Mouse (Mus musculus) cerebellum, postnatal 14 days (tissue): Measurements from ENCODE around the gene Gtpbp3.

Source experiments
- DNase-seq, 2 experiments: peaks; one replicate each; pipeline ENCODE4 v3.0.0; 2021; ENCODE audit warnings: mixed read lengths in 2 of 2

Gene Gtpbp3

DNA sequence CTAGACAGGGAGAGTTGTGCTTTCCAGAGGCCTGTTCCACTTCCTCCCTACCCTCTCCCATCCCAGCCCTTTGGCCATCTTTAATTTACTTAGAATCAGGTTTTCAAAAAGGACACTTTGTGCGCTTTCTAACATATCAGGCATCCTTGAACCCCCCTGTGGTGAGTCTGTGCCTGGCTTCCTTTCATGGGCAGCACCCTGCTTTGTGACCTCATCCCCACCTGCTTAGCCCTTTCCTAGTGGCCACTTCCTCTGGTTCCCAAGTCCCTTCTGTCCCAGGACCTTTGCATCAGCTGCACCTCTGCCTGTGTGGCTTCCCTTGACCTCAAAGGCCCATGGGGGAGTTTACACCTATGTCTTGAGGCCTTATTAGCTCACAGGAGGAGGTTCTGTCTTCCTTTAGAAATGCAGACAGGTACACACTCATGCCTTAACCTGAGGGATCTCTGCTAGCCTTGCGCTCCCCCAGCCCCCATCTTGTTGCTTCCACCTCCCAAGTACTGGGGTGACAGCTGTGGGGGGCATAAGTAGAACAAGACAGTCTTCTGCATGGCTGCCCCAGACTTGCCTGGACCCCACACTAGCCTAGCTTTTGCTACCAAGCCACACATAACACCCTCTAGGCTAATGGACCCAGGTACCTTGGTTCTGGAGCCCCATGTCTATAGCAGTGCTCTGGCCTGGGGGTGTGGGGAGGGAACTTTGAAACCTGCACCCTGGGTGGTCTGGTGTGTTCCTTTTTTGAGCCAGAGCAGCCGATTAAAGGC lies 17.6 kb upstream of the Gtpbp3 start:
- DNase-seq, result peak in 1 of 2 experiments; percentile 30

DNA sequence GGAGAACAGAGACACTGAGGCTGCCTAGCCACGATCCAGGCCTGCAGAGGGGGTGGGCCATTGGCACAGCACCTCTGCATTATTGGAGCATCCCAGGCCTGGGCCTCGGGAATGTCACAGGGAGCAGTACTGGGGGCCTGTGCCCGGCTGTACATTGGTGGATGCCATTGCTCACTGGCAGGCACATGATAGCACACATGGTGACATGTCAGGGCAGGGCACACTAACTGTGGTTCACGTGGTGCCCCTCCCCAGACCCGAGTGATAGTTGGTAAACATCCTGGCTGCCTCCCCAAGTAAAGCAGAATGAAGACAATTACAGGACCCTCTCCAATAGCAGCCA lies 17.0 kb upstream of the Gtpbp3 start:
- DNase-seq, result no peak

DNA sequence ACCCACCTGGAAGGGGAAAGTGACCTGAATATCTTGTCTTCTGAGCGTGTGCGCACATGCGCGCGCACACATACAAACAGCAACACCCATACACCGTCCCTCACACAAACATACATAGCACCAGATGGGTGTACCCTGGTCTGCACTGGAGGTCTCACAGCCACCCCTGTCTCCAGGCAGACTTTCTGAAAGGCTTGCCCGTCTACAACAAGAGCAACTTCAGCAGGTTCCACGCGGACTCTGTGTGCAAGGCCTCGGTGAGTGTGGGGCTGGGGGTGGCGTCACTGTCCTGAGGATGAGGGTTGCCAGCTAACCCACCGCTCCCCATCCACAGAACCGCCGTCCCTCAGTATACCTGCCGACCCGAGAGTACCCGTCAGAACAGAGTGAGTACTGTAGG lies 16.0 kb upstream of the Gtpbp3 start:
- DNase-seq, result no peak

DNA sequence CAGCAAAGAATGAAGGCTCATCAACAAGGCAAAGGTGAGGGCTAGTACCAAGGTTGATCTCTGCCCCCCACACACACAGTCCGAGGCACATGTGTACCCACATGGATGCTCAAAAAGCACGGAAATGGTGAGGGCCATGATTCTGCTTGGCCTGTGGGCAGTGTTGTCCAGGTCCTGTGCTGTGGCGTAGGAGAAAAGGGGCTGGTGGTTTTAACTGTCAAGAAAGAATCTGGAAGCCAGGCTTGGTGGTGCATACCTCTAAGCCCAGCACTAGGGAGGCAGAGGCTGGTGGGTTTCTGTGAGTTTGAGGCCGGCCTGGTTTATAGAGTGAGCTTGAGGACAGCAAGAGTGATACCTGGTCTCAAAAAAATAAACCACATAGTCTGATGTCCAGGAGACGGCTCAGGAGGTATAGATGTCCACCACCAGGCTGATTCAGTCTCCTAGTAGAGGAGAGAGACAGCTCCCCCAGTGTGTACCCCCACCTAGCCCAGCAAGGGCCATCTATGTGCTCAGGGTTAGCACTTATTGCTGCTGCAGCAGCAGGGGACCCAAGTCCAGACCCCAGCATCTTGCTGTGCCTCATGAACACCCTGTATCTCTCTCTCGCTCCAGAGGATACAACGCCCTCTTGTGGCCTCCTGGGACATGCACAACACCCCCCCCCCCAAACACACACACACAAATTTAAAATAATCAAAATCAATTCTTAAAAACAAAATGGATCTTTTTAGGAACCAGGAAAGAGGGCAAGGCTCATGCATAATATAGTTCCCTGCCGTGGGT lies 15.1 kb upstream of the Gtpbp3 start:
- peak in 1 of 2 experiments; percentile 48 for DNase-seq

DNA sequence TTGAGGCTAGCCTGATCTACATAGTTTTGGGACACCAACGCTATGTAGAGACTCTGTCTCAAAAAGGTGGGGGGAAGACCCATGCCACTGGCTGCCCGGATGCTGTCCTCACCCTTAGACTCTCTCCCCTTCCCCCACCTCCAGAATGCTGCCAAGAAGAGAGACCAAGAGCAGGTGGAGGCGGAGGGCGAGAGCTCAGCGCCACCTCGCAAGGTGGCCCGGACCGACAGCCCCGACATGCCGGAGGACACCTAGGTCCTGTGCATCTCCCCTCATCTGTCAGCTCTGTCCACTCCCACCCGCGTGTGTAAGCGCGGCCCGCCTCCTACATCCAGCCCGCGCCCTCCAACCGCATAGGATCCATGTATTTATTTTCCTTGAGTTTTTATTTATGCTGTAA lies 13.6 kb upstream of the Gtpbp3 start:
- DNase-seq, result no peak

DNA sequence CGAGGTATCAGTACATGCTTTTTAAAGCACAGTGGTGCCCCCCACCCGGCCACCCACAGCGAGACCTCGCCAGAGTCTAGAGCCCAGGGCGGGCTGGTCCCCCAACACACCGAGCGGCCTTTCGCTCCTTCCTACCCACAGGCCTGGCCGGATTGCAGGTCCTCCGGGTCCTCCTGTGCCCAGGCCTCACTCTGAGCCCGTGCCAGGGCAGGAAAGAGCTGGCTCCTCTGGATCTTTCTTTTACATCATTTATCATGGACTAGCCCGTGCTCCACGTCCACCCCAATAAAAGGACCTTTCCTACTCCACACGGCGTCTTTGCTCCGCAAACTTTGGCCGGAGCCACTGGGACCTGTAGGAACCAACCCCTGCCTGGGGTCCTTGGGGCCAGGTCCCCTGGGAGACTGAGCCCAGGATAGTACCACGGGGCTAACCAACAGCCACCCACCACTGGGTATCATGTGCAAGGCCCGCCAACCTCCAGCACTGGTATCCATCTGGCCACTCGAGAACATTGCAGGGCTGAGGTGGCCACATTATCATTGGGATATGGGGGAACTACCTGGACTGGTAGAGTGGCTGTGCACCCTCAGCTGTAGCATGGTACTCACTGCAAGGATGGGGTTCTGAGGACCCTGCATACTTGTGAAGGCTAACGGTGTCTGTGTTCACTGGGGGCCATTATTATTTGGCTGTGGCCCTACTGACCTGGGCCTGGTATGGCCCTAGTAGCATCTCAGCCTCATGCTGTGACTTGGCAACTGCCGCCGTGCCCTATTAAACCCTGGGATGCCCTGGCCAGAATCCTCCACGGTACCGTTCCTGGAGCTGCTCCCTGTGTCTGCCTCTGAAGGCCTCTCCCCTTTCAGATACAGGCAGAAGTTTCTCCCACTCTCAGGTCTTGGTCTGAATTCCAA lies 12.9 kb upstream of the Gtpbp3 start:
- peak; percentile 62 to 67 for DNase-seq

DNA sequence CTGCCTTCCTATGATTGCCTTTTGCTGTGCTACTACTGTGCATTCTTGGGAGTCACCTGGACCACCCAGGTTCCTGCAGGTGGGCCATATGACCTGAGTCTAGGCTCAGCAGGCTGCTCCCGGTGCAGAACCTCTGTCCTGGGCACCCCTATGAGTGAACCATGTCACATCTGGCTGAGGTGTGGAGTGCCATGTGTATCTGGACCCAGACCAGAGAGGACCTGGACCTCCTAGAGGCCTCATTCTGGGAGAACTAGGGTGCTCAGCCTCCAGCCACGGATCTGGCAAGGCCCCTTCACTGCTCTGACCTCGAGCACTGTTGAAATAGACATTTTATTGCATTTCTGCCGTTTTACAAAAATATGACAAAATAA lies 12.2 kb upstream of the Gtpbp3 start:
- DNase-seq, result peak in 1 of 2 experiments; percentile 49

DNA sequence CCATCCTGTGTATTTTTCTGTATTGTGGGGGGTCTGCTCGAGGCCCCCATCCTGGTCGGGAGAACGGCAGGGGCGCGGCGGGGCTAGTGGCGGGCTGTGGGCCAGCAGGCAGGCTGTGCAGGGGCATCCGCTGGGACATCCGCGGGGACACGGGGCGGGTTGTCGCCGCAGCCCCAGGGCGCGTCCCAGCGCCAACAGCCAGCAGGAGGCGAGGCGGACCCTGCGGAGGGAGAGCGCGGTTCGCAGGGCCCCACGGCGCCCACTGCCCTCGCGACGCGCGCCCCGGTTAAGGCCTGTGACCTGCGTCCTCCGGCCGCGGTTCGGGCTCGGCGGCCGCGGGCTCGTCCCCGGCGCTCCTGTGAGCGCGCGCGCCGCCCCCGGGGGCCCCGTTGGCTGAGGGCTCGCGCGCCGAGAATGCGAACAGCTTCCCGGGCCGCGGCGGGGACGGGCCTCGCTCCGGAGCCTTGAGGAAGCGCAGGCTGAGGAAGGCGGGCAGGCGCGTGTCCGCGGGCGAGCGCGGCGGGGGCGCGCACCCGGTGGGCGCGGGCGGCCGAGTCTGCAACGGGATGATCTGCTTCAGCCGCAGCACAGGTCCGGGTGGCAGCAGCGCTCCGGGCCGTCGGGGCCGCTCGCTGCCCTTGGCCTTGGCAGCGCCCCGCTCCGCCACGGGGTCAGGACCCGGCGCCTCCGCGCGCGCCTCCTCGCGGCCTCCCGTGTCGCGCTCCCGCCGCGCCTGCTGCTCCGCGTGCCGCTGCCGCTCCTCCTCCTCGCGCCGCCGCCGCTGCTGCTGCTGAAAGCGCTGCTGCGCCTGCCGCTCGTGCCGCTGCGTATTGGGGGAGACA lies 11.6 kb upstream of the Gtpbp3 start:
- peak; percentile 90 to 91 for DNase-seq

DNA sequence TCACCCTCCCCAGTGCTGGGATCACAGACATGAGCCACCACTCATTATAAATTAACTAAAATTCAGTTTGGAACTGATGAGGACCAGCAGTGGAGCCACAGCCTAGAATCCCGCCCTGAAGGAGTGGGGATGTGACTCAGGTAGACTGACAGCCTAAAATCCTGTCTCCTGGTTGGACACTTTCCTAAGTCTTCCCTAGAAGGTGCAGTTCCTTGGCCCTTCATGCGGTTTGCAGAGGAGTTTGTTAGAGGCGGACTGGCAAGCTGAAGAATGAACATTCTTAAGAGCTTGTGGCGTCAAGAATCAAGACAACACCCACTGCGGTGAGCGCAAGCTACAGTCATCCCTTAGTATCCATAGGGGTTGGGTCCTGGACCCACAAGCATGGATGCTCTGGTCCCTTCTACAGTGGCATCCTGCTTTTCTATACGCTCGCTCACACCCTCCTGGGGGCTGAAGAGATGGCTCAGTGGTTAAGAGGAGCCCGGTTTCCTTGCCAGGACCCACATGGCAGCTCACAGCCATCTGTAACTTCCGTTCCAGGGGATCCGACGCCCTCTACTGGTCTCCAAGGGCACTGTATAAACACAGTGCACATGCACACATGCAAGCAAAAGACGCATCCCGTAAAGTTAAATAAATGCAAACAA lies 10.6 kb upstream of the Gtpbp3 start:
- DNase-seq, result peak; percentile 67 to 83

DNA sequence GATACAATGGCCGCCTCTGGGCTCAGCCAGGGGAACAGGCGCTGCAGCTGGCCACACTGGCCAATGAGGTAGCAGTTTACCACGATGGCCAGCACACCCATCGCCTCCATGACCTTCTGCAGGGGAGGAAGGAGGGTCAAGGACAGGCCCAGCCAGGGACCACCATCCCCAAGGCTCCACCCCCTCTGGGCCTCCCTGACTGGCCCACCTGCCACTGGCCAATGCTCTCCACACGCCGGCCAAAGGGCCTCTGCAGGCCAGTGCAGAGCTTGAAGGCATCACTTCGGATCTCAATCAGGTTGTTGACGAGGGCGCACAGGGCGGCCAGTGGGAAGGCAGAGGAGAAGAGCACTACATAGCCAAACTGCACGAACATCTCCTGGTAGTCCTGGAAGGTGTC lies 9.0 kb upstream of the Gtpbp3 start:
- DNase-seq, result no peak

DNA sequence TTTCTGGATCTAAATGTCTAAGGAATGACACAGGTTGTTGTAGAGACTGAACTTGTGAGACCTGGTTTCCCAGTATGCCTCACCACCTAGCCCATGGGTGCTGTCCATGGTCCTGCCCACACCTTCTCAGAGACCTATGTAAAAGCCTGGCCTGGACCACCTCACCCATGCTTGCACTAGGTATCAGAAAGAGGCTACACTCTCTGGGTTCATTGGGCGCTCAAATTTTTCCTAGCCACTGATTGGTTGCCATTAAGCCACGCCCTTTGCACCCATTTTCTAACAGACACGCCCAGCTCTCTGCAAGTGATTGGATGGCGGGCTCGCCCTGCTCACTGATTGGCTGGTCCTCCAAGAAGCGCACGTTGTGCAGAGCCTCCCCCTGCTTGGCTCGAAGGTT lies 4.0 kb upstream of the Gtpbp3 start:
- peak in 1 of 2 experiments; percentile 45 for DNase-seq

DNA sequence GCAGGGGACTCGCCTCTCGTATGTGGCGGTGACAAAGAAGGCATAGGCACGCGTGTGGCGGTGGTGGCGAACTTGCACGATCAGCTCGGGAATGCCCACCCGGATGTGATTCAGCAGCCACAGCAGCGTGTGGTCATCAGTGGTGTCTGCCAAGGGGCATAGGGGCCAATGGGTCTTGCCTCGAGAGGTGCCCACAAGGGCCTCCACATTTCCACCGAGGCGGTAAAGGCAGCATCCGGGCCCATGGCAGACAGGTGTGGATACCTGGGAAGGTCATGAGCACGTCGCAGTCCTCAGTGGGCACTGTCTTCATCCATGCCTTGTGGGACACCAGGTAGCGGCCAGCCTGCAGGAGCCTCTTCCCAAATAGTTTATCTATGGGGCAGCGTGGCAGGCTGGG lies 3.2 kb upstream of the Gtpbp3 start:
- DNase-seq, result no peak

DNA sequence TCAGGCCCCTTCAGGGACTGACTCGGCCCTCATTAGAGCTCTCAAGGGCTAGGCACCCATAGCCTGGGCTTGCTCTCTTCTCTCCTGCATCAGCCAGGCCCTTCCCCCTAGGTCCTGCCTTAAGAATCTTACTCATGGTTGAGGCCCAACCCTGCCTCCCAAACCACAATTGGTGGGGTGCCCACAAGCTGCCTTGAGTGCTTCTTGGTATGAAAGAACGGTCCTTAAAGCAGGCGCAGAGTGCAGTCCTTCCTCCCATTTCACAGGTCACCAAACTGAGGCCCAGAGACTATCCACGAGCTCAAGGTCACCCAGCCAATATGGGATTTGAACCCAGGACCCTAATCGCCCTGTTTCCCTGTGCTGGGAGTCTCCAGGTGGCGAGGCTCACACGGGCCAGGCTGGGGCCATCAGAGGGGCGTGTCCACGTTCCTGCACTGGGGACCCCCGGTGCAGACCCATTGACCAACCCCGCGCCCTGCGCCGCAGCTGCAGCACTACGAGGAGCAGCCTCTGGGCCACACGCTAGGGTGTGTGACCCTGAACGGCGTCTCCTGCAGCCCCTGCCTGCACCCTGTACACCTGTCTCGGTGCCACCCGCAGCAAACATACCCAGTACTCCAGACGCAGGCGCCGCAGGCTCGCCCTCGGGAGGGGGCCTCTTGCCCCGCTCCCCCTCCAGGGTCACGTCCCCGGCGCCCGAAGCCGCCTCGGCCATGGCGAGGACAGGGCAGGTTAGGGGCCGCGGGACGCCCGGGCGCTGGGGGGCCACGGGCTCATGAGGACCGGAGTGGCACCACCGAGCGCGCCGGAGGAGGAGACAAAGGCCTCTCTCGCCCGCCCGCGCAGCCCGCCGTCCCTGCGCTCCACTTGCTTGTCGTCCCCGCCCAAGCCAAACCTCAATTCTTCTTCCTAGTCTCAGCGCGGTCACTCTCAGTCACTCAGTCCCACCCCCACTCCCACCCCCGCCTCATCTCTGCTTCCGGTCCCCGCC lies 2.5 kb upstream of the Gtpbp3 start, which contains the start of gene Ano8:
Ano8 (minus strand) TSS at position 822 of the 994 bp plus-strand sequence.
- peak; percentile 90 to 91 for DNase-seq

DNA sequence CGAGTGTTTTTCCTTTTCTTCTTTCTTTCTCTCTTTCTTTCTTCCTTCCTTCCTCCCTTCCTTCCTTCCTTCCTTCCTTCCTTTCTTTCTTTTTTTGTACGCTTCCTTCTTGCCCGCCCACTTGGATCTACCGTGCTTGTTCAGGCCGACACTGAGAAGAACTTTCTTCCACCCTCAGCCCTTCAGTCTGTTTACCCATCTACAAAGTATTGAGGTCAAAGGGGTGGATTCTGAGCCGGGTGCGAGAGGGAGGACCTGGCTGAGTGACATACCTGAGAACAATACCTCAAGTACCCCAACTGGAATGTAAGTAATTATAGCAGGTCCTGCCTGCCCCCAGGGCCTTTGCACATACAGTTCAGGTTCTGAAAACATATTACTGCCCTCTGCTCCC lies 1.8 kb upstream of the Gtpbp3 start:
- DNase-seq, result no peak

DNA sequence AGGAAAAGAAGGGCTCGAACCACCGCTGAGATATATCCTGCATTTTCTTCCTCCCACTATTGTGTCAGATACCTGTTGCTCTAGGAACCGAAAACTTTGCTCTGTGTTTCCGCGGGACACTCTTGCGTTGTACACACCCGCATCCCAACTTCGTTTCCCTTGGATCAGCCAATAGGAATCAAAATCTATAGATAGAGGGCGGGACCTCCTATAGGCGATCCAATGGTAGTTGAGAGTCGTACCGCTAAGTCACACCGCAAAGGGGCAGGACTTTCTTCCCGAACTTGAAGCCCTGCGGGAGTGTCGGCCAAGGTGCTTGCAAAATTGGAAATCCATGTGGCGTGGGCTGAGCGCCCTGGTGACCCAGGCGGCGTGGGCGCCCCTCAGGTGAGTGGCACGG lies 551 bp downstream of the Gtpbp3 start:
- DNase-seq, result peak; percentile 90 to 92

DNA sequence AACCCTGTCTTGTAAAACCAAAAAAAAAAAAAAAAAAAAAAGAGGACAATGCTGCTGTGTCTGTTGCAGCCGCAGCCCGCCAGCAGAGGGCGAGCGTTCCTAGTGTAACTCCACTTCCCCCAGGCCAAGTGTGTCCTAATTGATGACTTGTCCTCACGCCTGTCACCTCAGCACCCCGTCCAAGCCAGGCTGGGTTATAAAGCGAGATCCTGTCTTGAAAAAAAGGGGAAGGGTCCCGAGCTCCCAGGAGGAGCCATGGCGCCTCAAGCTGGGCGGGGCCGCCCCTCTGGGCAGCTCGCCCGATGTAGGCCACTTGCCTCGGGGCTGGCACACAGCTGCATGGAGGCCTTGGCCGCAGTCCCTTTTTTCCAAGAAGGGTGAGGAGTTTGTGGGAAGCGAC lies 7.1 kb downstream of the Gtpbp3 start:
- peak; percentile 90 to 94 for DNase-seq

DNA sequence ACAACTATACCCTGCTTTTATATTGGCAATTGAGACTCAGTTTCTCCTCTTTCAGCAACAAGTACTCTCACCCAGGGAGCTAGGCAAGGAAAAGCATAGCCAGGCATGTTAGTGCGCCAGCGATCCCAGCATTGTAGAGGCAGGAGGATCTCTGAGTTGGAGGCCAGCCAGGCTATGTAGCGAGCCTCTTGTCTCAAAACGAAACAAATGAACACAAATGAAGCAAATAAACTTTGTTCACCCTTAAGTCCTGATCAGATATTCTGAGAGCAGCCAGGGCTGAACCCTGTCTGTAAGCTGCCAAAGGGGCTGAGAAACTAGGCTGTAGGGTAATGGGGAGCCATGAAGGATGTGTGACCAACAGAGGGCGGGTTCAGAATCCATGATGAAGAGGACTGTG lies 7.9 kb downstream of the Gtpbp3 start:
- DNase-seq, result no peak

DNA sequence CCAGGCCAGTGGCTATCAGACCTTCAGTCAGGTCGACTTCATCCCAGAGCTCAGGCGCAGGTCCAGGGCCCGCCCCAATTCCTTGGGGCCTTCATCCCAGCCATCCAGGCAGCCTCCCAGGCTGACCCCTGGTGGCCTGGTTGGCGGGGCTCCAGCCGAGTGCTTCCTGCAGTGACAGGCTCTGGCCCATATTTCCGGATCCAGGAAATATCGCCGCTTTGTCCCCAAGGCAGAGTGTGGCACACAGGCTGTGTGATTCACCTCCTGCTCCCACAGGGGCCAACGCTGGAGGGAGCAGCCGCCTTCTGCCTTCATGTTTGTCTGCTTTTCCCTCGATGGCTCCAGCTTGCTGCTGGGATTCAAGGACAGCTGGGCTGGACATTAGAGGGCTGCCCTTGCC lies 8.6 kb downstream of the Gtpbp3 start:
- peak; percentile 72 to 76 for DNase-seq

DNA sequence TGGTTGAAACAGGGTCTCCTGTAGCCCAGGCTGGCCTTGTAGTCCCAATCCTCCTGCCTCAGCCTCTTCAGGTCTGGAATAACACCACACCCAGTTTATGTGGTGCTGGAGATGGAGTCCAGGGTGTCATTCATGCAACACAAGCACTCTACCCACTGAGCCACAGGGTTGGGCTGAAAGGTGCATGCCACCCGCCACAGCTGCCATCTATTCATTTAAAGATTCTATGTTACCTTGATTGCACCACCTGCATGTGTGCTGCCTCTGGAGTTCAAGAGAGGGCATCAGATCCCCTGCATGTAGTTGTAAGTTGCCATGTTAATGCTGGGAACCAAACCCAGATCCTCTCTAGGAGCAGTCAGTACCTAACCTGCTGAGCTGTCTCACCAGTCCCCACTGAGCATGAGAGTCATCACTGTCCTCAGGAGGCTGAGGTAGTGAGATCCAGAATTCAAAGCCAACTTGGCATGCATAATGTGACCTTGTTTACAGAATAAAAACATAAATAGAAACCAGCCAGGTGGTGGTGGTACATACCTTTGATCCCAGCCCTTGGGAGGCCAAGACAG lies 9.3 kb downstream of the Gtpbp3 start:
- DNase-seq, result no peak

DNA sequence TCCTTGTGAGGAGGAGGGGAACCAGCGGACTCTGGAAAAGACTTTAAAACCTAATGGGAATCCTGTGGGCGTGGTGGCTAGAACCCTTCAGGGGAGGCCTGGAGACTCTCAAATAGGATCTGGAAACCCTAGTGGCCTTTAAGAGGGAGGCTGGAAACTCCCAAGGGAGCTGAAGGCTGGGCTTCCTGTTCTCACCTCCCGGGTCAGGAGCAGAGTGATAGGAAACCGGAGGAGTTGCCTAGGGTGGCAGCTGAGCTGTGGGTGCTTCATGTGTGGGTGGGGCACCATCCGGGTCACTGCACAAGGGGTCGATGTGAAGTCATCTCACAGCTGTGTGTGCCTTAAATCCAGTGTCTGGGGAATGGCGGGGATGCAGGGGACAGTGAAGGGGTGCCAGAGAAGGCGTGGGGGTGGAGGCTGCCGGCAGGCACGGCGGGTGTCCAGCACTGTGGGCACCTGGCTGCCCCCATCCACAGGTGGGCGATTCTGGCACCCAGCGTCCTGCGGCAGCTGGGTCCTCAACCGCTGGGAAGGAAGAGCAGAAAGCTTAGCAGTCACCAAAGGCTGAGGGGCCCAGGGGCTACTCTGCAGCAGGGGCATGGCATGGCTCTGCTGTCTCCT lies 10.1 kb downstream of the Gtpbp3 start:
- no peak for DNase-seq
